19 mouse cellular contexts compared by ENCODE assay signal in genomic region chr11:119871141-119871540, GRCm38 (mm10). TPM values are rescaled to one million over a fixed set of nuclear protein-coding genes. Genes with fewer than 3 reads are reported as not detected.
DNase-seq lines count a peak whose midpoint lies in the region.
"Had no signal": no experiment of that assay in that cellular context is flagged by ENCODE, and none has a peak within 500 bp of the region (broad histone marks: within the 10 kb centered on the region; RNA-seq: fewer than 3 reads in every experiment).

No protein-coding gene starts in this region.

- peak; percentile 53 to 69 for DNase-seq in adrenal gland, adult (ENCODE audit: inconsistent age in 2 of 2, low spot score in 1 of 2)
- no peak for DNase-seq in adrenal gland, postnatal 4 days (ENCODE audit: low spot score in 2 of 2)
- peak; percentile 26 for DNase-seq in adrenal gland, postnatal 25 days
- peak; percentile 50 to 70 for DNase-seq in thymus, postnatal 10 days (ENCODE audit: low spot score in 2 of 2)
- DNase-seq in gastrocnemius, adult 18-20 months (ENCODE audit: low spot score): no peak
- DNase-seq in kidney, postnatal 25 days: no peak
- no peak for DNase-seq in Muller cell, postnatal 12 days (ENCODE audit: inconsistent ontology term)
- DNase-seq in heart, adult 8-10 months (ENCODE audit: low spot score): no peak
- DNase-seq: cerebellum, adult 8-10 months; cerebellum, postnatal 25 days; gastrocnemius, postnatal 36 days; heart, adult 18-20 months; heart, postnatal 4 days; kidney, postnatal 36 days; left cerebral cortex, postnatal 4 days; liver, embryonic 13.5 days; lung, adult 18-20 months; lung, postnatal 4 days; right cerebral cortex, postnatal 4 days had no signal

RNA-seq across cellular contexts. Expression of gene Chmp6, which starts 42.1 kb away (rescaled TPM):
- 10 to 100 TPM; 51.4 to 54.3 TPM for total RNA-seq in adrenal gland, postnatal 4 days (2021)
- 33.9 and 43.4 TPM in 2 replicates for total RNA-seq in adrenal gland, postnatal 25 days (2021)
- total RNA-seq in gastrocnemius, adult 18-20 months (2021): 10 to 100 TPM; 32.7 to 33.3 TPM
- 10 to 100 TPM; 29.9 to 33.7 (median 30.4) TPM for total RNA-seq in heart, adult 8-10 months (2022)

Comparison
In these comparisons a context has a peak if more than half of its experiments do, and no peak if none do; other contexts are left out.
1. DNase-seq: peak in adrenal gland, adult (2 of 2), adrenal gland, postnatal 25 days (single experiment) and thymus, postnatal 10 days (2 of 2); none in adrenal gland, postnatal 4 days (0 of 2), gastrocnemius, adult 18-20 months (single experiment), kidney, postnatal 25 days (0 of 2), Muller cell, postnatal 12 days (single experiment) and heart, adult 8-10 months (single experiment).